Mouse (Mus musculus): Measurements from ENCODE around the gene Krt79. TPM values are rescaled to one million over a fixed set of nuclear protein-coding genes. Genes with fewer than 3 reads are reported as not detected.
A peak's percentile ranks its signal among the peaks of the same experiment; 100 is the strongest.

Gene Krt79
- polyA plus RNA-seq, 1 experiment: not detected

DNA sequence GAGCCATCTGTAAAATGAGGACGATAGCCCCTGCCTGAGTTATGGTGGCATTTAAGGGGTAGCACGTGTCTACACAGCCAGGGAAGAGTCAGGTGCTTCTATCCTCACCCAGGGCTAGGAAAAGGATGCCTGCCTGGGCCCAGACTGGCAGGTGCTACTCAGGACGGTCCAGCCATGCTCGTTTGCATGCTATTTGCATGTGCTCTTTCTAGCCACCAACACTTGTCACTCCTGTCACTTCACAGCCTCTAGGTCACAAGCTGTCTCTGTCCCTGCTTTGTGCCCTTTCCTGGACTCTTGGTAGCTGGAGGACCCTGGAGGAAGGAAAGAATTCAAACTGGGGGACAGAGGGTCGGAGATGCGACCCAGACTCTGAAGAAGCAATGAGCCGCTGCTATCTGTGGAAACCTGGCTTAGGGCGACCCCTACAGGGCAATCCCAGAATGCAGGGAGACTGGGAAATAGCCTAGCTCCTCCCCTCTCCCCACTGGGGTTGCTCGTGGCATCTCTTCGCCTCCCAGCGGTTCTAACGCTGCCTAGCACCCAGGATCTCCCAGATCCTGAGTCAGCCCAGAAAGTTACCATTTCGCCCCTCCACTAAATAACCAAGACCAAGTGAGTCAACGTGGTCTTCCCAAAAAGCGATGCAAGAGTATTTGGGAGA, 33.4 kb upstream of the Krt79 start:
- H3K27me3 ChIP-seq (ENCODE audit: control insufficient read depth, insufficient read depth, low read length, poor library complexity, severe bottlenecking): no peaks in the 10 kb centered on the region

DNA sequence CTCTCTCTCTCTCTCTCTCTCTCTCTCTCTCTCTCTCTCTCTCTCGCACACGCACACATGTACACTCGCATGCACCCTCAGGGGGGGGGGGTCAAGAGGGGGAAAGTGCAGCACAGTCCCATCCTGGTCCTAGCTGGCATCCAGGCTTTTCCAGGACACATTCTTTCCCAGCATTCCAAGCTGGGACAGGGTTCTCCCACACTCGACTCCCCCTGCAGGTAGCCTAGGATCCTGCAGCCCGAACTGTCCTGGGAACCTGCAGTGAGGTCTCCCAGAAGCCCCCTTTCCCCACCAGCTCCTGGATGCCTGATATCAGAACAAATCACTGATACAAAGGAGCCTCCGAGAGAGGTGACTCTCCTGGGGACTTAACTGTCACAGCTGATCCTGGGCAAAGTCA, 30.4 kb upstream of the Krt79 start:
- no peak overlapping the region for H3K9ac ChIP-seq (ENCODE audit: low read depth, poor library complexity, severe bottlenecking)
- H3K27me3 ChIP-seq (ENCODE audit: control insufficient read depth, insufficient read depth, low read length, poor library complexity, severe bottlenecking): no peaks in the 10 kb centered on the region
- no peak overlapping the region for H3K27ac ChIP-seq (ENCODE audit: insufficient read depth, low read length)
- TF ChIP-seq POLR2A (IDR thresholded peaks at IDR 0.05; ENCODE audit: insufficient read depth, low read length): no peak
- TF ChIP-seq CTCF (IDR thresholded peaks at IDR 0.05; ENCODE audit: low read depth, low read length): peak; percentile 78
- H3K9me3 ChIP-seq (replicated peaks; ENCODE audit: control insufficient read depth, insufficient read depth, low read length, poor library complexity, severe bottlenecking): no peaks in the 10 kb centered on the region
- no peak overlapping the region for H3K4me3 ChIP-seq (ENCODE audit: low read depth, low read length)
- H3K4me1 ChIP-seq (ENCODE audit: control insufficient read depth, insufficient read depth, low read length): peaks cover under 1% of the 10 kb centered on the region
- no peaks in the 10 kb centered on the region for H3K36me3 ChIP-seq (ENCODE audit: control insufficient read depth, insufficient read depth, low read length, poor library complexity, severe bottlenecking)

More for the DNA sequence above, 33.4 kb upstream of the Krt79 start:
- Histone ChIP-seq H3K36me3 (ENCODE audit: control insufficient read depth, insufficient read depth, low read length, poor library complexity, severe bottlenecking) (no peaks in the 10 kb centered on the region), H3K9me3 (replicated peaks; ENCODE audit: control insufficient read depth, insufficient read depth, low read length, poor library complexity, severe bottlenecking) (no peaks in the 10 kb centered on the region), H3K9ac (ENCODE audit: low read depth, poor library complexity, severe bottlenecking) (no peak overlapping the region), H3K27ac (ENCODE audit: insufficient read depth, low read length) (no peak overlapping the region), H3K4me3 (ENCODE audit: low read depth, low read length) (no peak overlapping the region), H3K4me1 (ENCODE audit: control insufficient read depth, insufficient read depth, low read length) (peaks cover 7% of the 10 kb centered on the region)
- TF ChIP-seq CTCF (IDR thresholded peaks at IDR 0.05; ENCODE audit: low read depth, low read length) (peak; percentile 95), EP300 (IDR thresholded peaks at IDR 0.05; ENCODE audit: insufficient read depth, low read depth, low read length) (no peak)

DNA sequence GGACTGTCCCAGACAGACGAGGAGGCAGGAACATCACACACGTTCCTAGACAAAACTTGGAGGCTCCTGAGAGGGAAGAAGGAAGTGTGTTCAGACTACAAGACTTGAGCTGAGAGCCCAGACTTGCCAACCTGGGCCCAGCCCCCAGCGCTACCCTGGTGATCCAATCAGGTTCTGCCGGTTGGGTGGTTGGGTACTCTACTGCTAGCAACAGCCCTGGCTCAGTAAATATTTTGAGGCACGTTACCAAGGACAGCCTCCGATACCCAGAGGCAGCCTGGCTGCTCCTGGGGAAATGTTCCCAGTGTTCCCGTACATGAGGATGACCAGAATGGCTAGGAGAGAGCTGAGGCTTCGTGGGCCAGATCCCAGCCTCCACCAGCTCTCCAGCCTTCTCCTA, 26.7 kb upstream of the Krt79 start:
- Histone ChIP-seq H3K9me3 (replicated peaks; ENCODE audit: control insufficient read depth, insufficient read depth, low read length, poor library complexity, severe bottlenecking) (no peaks in the 10 kb centered on the region), H3K27ac (ENCODE audit: insufficient read depth, low read length) (no peak overlapping the region), H3K9ac (ENCODE audit: low read depth, poor library complexity, severe bottlenecking) (no peak overlapping the region), H3K27me3 (ENCODE audit: control insufficient read depth, insufficient read depth, low read length, poor library complexity, severe bottlenecking) (no peaks in the 10 kb centered on the region), H3K4me1 (ENCODE audit: control insufficient read depth, insufficient read depth, low read length) (no peaks in the 10 kb centered on the region), H3K36me3 (ENCODE audit: control insufficient read depth, insufficient read depth, low read length, poor library complexity, severe bottlenecking) (no peaks in the 10 kb centered on the region), H3K4me3 (ENCODE audit: low read depth, low read length) (no peak overlapping the region)
- TF ChIP-seq CTCF (IDR thresholded peaks at IDR 0.05; ENCODE audit: low read depth, low read length) (no peak), POLR2A (IDR thresholded peaks at IDR 0.05; ENCODE audit: insufficient read depth, low read length) (no peak), EP300 (IDR thresholded peaks at IDR 0.05; ENCODE audit: insufficient read depth, low read depth, low read length) (no peak)

DNA sequence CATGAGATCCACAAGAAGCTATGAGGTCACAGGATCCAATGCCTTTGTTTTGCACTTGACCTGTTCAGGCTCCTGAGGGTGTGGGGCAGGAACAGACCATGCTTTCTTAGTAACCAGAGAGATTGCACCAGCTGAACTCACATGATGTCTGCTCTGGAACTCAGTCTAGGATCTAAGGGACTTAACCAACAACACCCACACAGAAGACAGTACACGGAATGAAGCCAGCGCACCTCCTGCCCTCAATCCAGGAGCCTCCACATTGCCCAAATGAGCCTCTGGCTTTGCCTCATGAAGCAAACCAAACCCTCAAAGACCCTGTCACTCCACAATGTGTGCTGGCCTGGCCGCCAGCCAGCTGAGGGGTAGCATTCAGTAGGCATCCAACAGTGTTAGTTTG, 18.8 kb upstream of the Krt79 start:
- H3K27ac ChIP-seq (ENCODE audit: insufficient read depth, low read length): no peak overlapping the region
- no peaks in the 10 kb centered on the region for H3K36me3 ChIP-seq (ENCODE audit: control insufficient read depth, insufficient read depth, low read length, poor library complexity, severe bottlenecking)
- TF ChIP-seq EP300 (IDR thresholded peaks at IDR 0.05; ENCODE audit: insufficient read depth, low read depth, low read length) (no peak), POLR2A (IDR thresholded peaks at IDR 0.05; ENCODE audit: insufficient read depth, low read length) (no peak), CTCF (IDR thresholded peaks at IDR 0.05; ENCODE audit: low read depth, low read length) (no peak)
- H3K9me3 ChIP-seq (replicated peaks; ENCODE audit: control insufficient read depth, insufficient read depth, low read length, poor library complexity, severe bottlenecking): no peaks in the 10 kb centered on the region
- no peak overlapping the region for H3K4me3 ChIP-seq (ENCODE audit: low read depth, low read length)
- no peak overlapping the region for H3K9ac ChIP-seq (ENCODE audit: low read depth, poor library complexity, severe bottlenecking)
- no peaks in the 10 kb centered on the region for H3K4me1 ChIP-seq (ENCODE audit: control insufficient read depth, insufficient read depth, low read length)
- no peaks in the 10 kb centered on the region for H3K27me3 ChIP-seq (ENCODE audit: control insufficient read depth, insufficient read depth, low read length, poor library complexity, severe bottlenecking)

DNA sequence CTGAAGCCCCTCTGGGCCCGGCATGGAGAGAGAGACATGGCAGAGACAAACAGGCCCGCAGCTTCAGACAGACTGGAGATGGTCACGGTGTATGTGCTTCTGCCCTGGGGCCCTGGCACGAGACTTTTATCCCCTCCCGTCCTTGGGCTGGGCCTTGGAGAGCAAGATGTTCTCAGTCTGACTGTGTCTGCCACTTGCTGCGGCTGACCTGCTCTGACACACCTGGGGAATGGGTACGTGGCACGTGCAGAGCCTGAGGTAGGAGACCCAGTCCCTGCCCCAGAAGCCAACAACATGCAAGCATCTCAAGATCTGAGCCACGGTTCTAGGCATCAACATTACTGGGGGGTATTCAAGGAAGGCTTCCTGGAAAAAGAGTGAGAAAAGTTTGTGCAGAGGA, 14.1 kb upstream of the Krt79 start, which contains the start of gene Krt78:
TSS of gene Krt78 (minus strand) at position 101 of the 400 bp plus-strand sequence.
- Histone ChIP-seq H3K9ac (ENCODE audit: low read depth, poor library complexity, severe bottlenecking) (no peak within 1 kb of the TSS), H3K4me1 (ENCODE audit: control insufficient read depth, insufficient read depth, low read length) (no peaks in the 10 kb centered on the region), H3K9me3 (replicated peaks; ENCODE audit: control insufficient read depth, insufficient read depth, low read length, poor library complexity, severe bottlenecking) (no peaks in the 10 kb centered on the region), H3K27ac (ENCODE audit: insufficient read depth, low read length) (no peak within 1 kb of the TSS), H3K27me3 (ENCODE audit: control insufficient read depth, insufficient read depth, low read length, poor library complexity, severe bottlenecking) (no peaks in the 10 kb centered on the region), H3K36me3 (ENCODE audit: control insufficient read depth, insufficient read depth, low read length, poor library complexity, severe bottlenecking) (no peaks in the 10 kb centered on the region), H3K4me3 (ENCODE audit: low read depth, low read length) (no peak within 1 kb of the TSS)
- TF ChIP-seq POLR2A (IDR thresholded peaks at IDR 0.05; ENCODE audit: insufficient read depth, low read length): no peak
- no peak for TF ChIP-seq EP300 (IDR thresholded peaks at IDR 0.05; ENCODE audit: insufficient read depth, low read depth, low read length)
- TF ChIP-seq CTCF (IDR thresholded peaks at IDR 0.05; ENCODE audit: low read depth, low read length): no peak

DNA sequence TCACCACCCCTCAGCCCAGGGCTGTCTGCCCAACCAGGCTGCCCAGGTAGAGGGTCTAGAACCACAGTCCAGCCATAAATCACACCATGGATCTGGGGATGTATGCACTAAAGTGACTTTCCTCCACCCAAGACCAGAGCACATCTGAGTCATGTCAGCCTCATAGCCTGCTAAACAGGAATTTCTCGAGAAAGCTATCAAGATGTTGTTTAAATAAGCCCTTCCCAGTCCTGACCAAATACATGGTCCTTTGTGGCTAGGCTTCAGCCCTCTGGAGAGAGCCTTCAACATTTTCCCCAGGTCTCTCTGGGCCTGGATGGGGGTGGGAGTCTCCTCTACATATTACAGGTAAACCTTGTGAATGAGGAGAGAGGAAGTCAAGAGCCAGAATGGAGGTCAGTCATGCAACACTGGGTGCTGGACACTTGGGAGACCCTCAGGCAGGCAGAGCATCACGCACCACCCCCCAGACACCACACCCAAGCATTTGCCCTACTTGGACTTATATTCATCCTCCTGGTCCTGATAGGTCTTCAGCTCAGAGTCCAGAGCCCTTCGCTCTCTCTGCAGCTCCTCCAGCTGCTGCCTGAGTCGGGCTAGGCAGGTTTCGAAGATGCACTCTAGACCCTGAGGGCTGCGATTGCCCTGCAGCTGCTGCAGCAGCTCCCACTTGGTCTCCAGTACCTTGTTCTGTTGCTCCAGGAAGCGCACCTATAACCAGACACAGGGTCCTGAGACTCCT, 12.8 kb upstream of the Krt79 start:
- Histone ChIP-seq H3K27me3 (ENCODE audit: control insufficient read depth, insufficient read depth, low read length, poor library complexity, severe bottlenecking) (no peaks in the 10 kb centered on the region), H3K27ac (ENCODE audit: insufficient read depth, low read length) (no peak overlapping the region), H3K9me3 (replicated peaks; ENCODE audit: control insufficient read depth, insufficient read depth, low read length, poor library complexity, severe bottlenecking) (no peaks in the 10 kb centered on the region), H3K36me3 (ENCODE audit: control insufficient read depth, insufficient read depth, low read length, poor library complexity, severe bottlenecking) (no peaks in the 10 kb centered on the region), H3K4me3 (ENCODE audit: low read depth, low read length) (no peak overlapping the region), H3K4me1 (ENCODE audit: control insufficient read depth, insufficient read depth, low read length) (no peaks in the 10 kb centered on the region), H3K9ac (ENCODE audit: low read depth, poor library complexity, severe bottlenecking) (no peak overlapping the region)
- TF ChIP-seq EP300 (IDR thresholded peaks at IDR 0.05; ENCODE audit: insufficient read depth, low read depth, low read length) (no peak), POLR2A (IDR thresholded peaks at IDR 0.05; ENCODE audit: insufficient read depth, low read length) (no peak), CTCF (IDR thresholded peaks at IDR 0.05; ENCODE audit: low read depth, low read length) (no peak)
